In genomic region chr7:25825043-25825442, GRCm38 (mm10) we compare ENCODE assay signal across 27 mouse cellular contexts. TPM values are rescaled to one million over a fixed set of nuclear protein-coding genes. Genes with fewer than 3 reads are reported as not detected.
A peak's percentile ranks its signal among the peaks of the same experiment; 100 is the strongest.
DNase-seq lines count a peak whose midpoint lies in the region; ATAC-seq lines count a peak whose summit lies in the region.
"Had no signal": no experiment of that assay in that cellular context is flagged by ENCODE, and none has a peak within 500 bp of the region (broad histone marks: within the 10 kb centered on the region; RNA-seq: fewer than 3 reads in every experiment).

No protein-coding gene starts in this region.

- no peak overlapping the region for H3K4me2 ChIP-seq in kidney, embryonic 14.5 days (replicated peaks; ENCODE audit: low read depth, low read length)
- H3K4me2 ChIP-seq: embryonic facial prominence, embryonic 13.5 days; forebrain, embryonic 12.5 days; heart, embryonic 12.5 days; limb, embryonic 12.5 days; liver, embryonic 11.5 days; midbrain, embryonic 11.5 days had no signal

- 55% methylated on average over 9 of the region's 9 CpGs for WGBS in kidney, embryonic 14.5 days

- ATAC-seq in kidney, embryonic 14.5 days (ENCODE audit: low FRiP score, low TSS enrichment), result no peak
- ATAC-seq: liver, postnatal 0 days; Patski had no signal

- H3K9me3 ChIP-seq in kidney, embryonic 14.5 days (ENCODE audit: control insufficient read depth, low read length), result no peaks in the 10 kb centered on the region
- H3K9me3 ChIP-seq: embryonic facial prominence, embryonic 13.5 days; forebrain, embryonic 12.5 days; G1E; heart, embryonic 12.5 days; hindbrain, embryonic 10.5 days; limb, embryonic 12.5 days had no signal

- no peak overlapping the region for H3K4me3 ChIP-seq in kidney, embryonic 14.5 days (ENCODE audit: low read length)
- H3K4me3 ChIP-seq: embryonic facial prominence, embryonic 13.5 days; erythroblast, embryonic 14.5 days; forebrain, embryonic 12.5 days; heart, embryonic 12.5 days; hindbrain, embryonic 10.5 days; limb, embryonic 12.5 days had no signal

- DNase-seq in kidney, adult 18-20 months, result peak; percentile 56
- DNase-seq in kidney, adult 8-10 months, result peak; percentile 75 to 77
- DNase-seq in kidney, postnatal 36 days, result peak; percentile 80 to 83
- no peak for DNase-seq in left cerebral cortex, adult 18-20 months (ENCODE audit: low spot score in 2 of 2)
- no peak for DNase-seq in adrenal gland, postnatal 14 days
- no peak for DNase-seq in urinary bladder, postnatal 10 days (ENCODE audit: low spot score)
- DNase-seq: adrenal gland, adult 2 months; cerebellum, adult 18-20 months; cerebellum, postnatal 14 days; embryo, embryonic 11 days; gastrocnemius, postnatal 25 days; heart, adult 18-20 months; heart, postnatal 10 days; liver, postnatal 0 days; lung, postnatal 10 days; thymus, postnatal 14 days had no signal

- 0 out of 2 replicates have a peak, but pooled peaks cover 4% of the 10 kb centered on the region for H3K4me1 ChIP-seq in kidney, embryonic 14.5 days (ENCODE audit: control insufficient read depth, insufficient read depth, low read length)
- H3K4me1 ChIP-seq: forebrain, embryonic 12.5 days; hindbrain, embryonic 10.5 days had no signal

- H3K36me3 ChIP-seq in kidney, embryonic 14.5 days (ENCODE audit: control insufficient read depth, insufficient read depth, low read length), result no peaks in the 10 kb centered on the region
- H3K36me3 ChIP-seq: embryonic facial prominence, embryonic 13.5 days; forebrain, embryonic 12.5 days; G1E; heart, embryonic 12.5 days; hindbrain, embryonic 10.5 days; limb, embryonic 12.5 days had no signal

- no peak overlapping the region for H3K9ac ChIP-seq in kidney, embryonic 14.5 days (ENCODE audit: low read depth, low read length)
- H3K9ac ChIP-seq: embryonic facial prominence, embryonic 13.5 days; forebrain, embryonic 12.5 days; heart, embryonic 12.5 days; limb, embryonic 12.5 days; liver, postnatal 0 days had no signal

- no peaks in the 10 kb centered on the region for H3K27me3 ChIP-seq in kidney, embryonic 14.5 days (ENCODE audit: control insufficient read depth, insufficient read depth, low read length)
- H3K27me3 ChIP-seq: embryonic facial prominence, embryonic 13.5 days; forebrain, embryonic 12.5 days; heart, embryonic 12.5 days; limb, embryonic 12.5 days; Patski had no signal

- H3K27ac ChIP-seq in kidney, embryonic 14.5 days (ENCODE audit: low read depth, low read length), result no peak overlapping the region
- H3K27ac ChIP-seq: embryonic facial prominence, embryonic 13.5 days; forebrain, embryonic 12.5 days; hindbrain, embryonic 10.5 days; limb, embryonic 12.5 days had no signal

RNA-seq across cellular contexts. Expression of gene Cyp2s1, which starts 8.3 kb away (rescaled TPM):
- 9.3 and 13.4 TPM in 2 replicates for polyA plus RNA-seq in kidney, embryonic 14.5 days (2014; fragmentation: Nextera tagmentation; extraction: Ambion mirVana)
- 1 to 10 TPM; 3.8 TPM for total RNA-seq in left cerebral cortex, adult 18-20 months (2021)
- total RNA-seq in adrenal gland, postnatal 14 days (2021), result 2.9 and 3.3 TPM in 2 replicates
- polyA plus RNA-seq: erythroblast, embryonic 14.5 days; G1E had no signal

RNA-seq across cellular contexts. Expression of gene Axl, which starts 36.5 kb away (rescaled TPM):
- 75.3 and 75.5 TPM in 2 replicates for polyA plus RNA-seq in kidney, embryonic 14.5 days (2014; fragmentation: Nextera tagmentation; extraction: Ambion mirVana)
- total RNA-seq in left cerebral cortex, adult 18-20 months (2021), result 10 to 100 TPM; 34.6 to 34.8 TPM
- 44.8 and 57.9 TPM in 2 replicates for total RNA-seq in adrenal gland, postnatal 14 days (2021)
- polyA plus RNA-seq: G1E had no signal

Comparison
In these comparisons a context has a peak if more than half of its experiments do, and no peak if none do; other contexts are left out.
1. DNase-seq: peak in kidney, adult 18-20 months (single experiment), kidney, adult 8-10 months (2 of 2) and kidney, postnatal 36 days (2 of 2); none in left cerebral cortex, adult 18-20 months (0 of 2), adrenal gland, postnatal 14 days (single experiment) and urinary bladder, postnatal 10 days (single experiment).